Mouse (Mus musculus) layer of hippocampus, adult 9-11 months (tissue): ENCODE measurements at regions not wholly inside any gene's neighbourhood (a gene's known extent, or its start where the extent isn't known, plus 50 kb on each side); places are given as distances from the start of the nearest gene placed in this dataset.
A peak's percentile ranks its signal among the peaks of the same experiment; 100 is the strongest.

Experiments used
- DNase-seq: peaks from one replicate; pipeline ENCODE4 v3.0.0; 2022

DNA sequence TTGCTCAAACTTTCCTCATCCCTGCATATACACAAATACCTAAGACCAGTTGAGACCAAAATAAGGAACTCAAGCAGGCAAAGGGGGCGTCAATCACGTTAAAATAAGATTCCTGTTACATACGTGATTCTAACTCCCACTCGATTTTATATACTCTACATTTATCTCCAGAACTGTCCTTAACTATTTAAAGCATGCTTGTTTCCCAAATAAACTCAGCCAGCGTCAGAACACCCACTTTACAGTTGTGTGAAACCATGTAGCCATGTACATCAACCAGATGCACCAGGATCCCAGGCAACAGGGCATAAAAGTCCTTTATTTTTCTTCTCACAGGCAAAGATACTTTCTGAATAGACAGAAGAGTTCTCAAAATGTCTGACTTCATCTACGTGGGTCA is 61.5 kb downstream of the Ccna1 start:
- DNase-seq: no peak

- DNase-seq: no peak
Observed at GRCm38 (mm10) chr3:54990073-54990472, 65.2 kb downstream of the Ccna1 start.

GRCm38 (mm10) chr3:54989358-54989757 is 65.9 kb downstream of the Ccna1 start:
- peak; percentile 34 for DNase-seq

- no peak for DNase-seq
Observed at GRCm38 (mm10) chr3:54981488-54981887, 65.8 kb upstream of the Sertm1 start.

GRCm38 (mm10) chr3:54980312-54980711 is 64.6 kb upstream of the Sertm1 start:
- DNase-seq: peak; percentile 44

DNA sequence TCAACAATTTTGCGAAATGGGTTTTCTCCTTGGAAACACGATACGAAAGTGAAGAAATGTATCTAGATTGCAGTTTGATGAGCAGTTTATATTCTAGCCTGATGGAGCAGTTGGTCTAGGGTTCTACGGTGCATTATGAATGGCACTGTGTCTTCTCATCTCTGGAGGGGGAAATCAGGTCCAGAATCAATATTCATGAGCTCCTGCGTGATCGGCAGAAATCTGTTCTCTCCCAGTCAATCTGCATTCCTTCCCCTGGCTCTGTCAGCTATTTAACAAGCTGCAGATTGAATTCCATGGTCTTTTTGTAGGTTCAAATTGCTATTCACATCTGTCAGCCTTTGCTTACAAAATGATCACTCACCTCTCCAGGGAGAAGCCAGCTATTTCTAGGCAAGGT is 49.8 kb upstream of the Sertm1 start:
- DNase-seq: peak; percentile 36
